Mouse (Mus musculus) monocyte, adult 2 months (primary cell): ENCODE data around the gene Hsd17b10.

ENCODE experiments used
- DNase-seq, 2 experiments: peaks; one replicate each; pipeline ENCODE4 v3.0.0; 2022; ENCODE audit warnings: low spot score in 2 of 2, low read depth in 1 of 2

Hsd17b10 gene

DNA sequence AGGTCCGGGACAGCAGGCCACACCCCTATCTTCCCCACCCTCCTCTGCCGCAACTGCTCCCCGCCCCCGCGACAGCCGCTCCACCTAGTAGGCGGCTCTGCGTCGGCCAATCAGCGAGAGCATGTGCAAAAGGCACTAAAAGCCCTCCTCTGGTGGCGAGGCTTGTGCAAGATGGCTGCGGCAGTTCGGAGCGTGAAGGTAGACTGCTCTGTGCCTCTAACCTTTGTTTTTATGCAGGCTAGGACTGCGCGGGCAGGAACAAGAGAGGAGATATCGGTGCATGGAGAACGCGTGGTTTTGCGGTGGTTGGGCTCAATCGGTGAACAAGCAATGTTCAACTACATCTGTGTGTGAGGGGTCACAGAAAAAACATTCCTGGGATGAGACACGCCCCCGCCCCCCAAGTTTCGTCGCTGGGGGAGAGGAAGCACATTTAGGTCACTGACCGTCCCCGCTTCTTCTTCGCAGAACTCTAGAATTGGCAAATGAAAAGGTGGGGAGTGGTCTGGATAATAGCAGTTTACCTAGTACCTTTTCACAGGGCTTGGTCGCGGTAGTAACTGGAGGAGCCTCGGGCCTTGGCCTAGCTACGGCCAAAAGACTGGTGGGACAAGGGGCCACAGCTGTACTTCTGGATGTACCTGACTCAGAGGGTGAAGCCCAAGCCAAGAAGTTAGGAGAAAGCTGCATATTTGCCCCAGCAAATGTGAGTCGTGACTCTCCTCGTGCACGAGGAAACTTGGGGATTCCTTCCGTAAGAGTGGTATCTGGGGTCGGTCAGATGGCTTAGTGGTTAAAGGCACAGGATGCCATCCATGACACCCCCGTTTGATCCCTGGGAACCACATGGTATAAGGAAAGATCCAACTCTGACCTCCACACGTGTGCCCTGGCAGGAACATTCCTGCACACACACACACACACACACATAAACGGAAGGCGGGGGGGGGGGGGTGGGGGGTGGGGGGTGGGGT, at the start of gene Hsd17b10:
TSS of gene Hsd17b10 (plus strand) at position 109 of the 974 bp plus-strand sequence.
- peak; percentile 28 to 37 for DNase-seq

GRCm38 (mm10) chrX:151999006-151999710, 2.5 kb upstream of the Hsd17b10 start:
- DNase-seq: no peak

DNA sequence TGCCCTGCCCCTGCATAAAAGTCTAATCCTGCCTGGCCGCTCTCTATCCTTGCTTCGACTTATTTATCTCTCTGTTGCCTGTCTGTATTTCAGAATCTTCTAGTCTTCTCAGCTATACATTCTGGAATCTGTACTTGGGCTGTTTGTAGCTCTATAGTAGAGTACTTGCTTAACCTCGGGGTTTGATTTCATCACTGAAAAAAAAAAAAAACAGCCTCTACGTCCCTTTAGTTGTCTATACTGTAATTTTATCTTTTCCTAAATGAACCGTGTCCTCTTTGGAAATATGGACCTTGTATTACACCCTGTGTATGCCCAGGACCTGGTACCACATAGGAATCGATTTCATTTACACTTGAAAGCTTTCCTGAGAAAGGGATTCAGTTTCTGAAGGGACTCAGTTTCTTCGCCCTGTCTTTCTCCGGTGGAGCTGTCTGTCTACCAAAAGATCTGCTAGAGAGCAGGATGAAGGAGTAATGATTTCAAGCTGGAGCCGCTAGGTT, 412 bp upstream of the Hsd17b10 start:
- no peak for DNase-seq

DNA sequence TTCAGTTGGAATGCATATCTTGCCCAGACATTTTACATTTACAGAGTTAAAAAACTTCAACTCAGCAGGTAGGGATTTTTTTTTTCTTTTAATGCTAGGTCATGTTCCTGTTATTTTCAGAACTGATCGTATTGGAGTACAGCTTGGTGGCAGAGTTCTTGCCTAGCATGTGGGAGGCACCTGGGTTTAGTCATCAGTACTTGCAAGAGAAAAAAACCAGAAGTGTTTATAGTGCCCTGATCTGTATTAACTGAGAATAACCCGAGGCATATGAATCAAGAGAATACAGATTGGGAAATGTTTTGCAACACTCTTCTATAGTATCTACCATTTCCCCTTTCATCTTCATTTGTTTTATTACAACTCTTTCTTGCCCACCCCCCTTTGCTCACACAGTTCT, 1.2 kb downstream of the Hsd17b10 start:
- DNase-seq: no peak

- DNase-seq: no peak
Measured at GRCm38 (mm10) chrX:152007863-152008262, 6.2 kb downstream of the Hsd17b10 start.

DNA sequence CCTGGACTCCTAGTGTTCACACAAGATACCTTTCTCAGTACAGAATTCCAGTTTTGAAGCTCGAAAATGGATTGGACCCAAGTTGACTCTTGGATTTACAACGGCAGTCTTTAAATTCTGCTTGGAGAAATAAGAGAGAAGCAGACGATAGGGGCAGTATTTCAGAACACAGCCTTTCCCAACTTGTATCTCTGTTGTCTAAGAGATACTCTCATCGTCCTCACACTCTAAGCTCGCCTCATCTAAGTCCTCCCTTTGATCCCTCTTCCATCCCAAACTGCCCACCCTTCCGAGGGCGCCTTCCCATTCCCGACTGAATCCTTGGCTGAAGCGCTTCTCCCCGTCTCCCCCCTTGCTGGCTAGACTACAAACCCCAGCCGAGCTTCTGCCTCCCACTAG, 14.1 kb downstream of the Hsd17b10 start:
- DNase-seq: no peak

- DNase-seq: peak; percentile 82
Measured at GRCm38 (mm10) chrX:152016151-152017145, 14.8 kb downstream of the Hsd17b10 start, which contains the start of the genes Ribc1 and Smc1a. Gene Ribc1, minus strand, starts transcription at chrX:152016295. Gene Smc1a, plus strand, starts transcription at chrX:152016428.

- DNase-seq: no peak
Measured at GRCm38 (mm10) chrX:152017186-152017585, 15.5 kb downstream of the Hsd17b10 start.

- no peak for DNase-seq
Measured at GRCm38 (mm10) chrX:152019294-152019693, 17.6 kb downstream of the Hsd17b10 start.

GRCm38 (mm10) chrX:152039865-152040264, 38.2 kb downstream of the Hsd17b10 start:
- no peak for DNase-seq

GRCm38 (mm10) chrX:152047230-152047629, 45.6 kb downstream of the Hsd17b10 start:
- no peak for DNase-seq

DNA sequence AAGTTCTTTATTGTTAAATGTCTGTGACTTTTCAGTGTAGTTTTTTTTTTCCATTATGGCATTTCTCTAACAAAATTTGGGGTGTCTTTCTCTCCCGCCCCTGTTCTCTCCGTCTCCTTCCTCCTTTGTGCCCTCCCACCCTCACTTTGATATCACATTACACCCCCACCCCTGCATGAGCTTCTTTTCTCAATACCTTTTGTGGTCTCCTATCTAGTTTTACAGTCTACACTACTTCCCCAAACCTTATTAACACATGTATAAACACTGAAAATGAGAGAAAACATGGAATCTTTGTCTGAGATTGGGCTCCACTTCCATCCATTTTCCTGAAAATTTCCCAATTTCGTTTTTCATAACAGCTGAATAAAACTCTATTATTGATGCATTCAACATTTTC, 50.9 kb downstream of the Hsd17b10 start:
- no peak for DNase-seq
